18 mouse cellular contexts compared by ENCODE assay signal in the genomic region with DNA sequence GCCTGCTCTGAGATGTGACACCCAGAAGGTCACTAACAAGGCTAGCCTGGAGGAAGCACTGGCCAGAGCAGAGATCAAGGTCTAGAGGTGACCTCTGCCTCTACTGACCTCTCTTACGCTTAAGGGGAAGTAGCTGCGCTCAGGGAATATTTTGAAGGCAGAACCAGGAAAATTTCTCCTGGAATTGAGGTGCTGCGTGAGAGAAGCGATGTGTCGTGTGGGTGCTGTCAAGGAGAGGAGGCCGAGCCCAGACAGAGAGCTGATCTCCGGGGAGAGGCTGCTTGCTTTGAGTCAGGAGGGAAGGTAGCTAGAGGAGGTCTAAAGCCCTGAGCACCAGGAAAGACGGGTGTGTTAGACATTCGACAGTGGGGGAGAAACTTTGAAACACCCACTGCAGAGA.
"Had no signal": no experiment of that assay in that cellular context is flagged by ENCODE, and none has a peak within 500 bp of the region (broad histone marks: within the 10 kb centered on the region; RNA-seq: fewer than 3 reads in every experiment).

No protein-coding gene starts in this region.

- H3K9ac ChIP-seq: lung, embryonic 14.5 days; midbrain, embryonic 12.5 days; neural tube, embryonic 13.5 days; neural tube, embryonic 15.5 days had no signal

- H3K27ac ChIP-seq: midbrain, embryonic 10.5 days; midbrain, embryonic 12.5 days; neural tube, embryonic 13.5 days; neural tube, embryonic 15.5 days had no signal

- H3K36me3 ChIP-seq: midbrain, embryonic 10.5 days; midbrain, embryonic 12.5 days; neural tube, embryonic 13.5 days; neural tube, embryonic 15.5 days had no signal

- H3K9me3 ChIP-seq: midbrain, embryonic 10.5 days; midbrain, embryonic 12.5 days; neural tube, embryonic 13.5 days; neural tube, embryonic 15.5 days had no signal

- H3K4me3 ChIP-seq: midbrain, embryonic 10.5 days; midbrain, embryonic 12.5 days; myocyte; neural tube, embryonic 13.5 days; neural tube, embryonic 15.5 days had no signal

- H3K4me2 ChIP-seq: lung, embryonic 14.5 days; midbrain, embryonic 12.5 days; neural tube, embryonic 13.5 days; neural tube, embryonic 15.5 days had no signal

- H3K27me3 ChIP-seq: neural tube, embryonic 13.5 days; neural tube, embryonic 15.5 days had no signal

- ATAC-seq: midbrain, embryonic 16.5 days had no signal

- DNase-seq: lung, embryonic 14.5 days; lung, postnatal 10 days; lung, postnatal 4 days; midbrain, embryonic 14.5 days; retina, postnatal 1 day; right cerebral cortex, adult 18-20 months; right cerebral cortex, postnatal 25 days; right cerebral cortex, postnatal 4 days; spleen, adult 18-20 months; thymus, adult 18-20 months; thymus, postnatal 14 days; thymus, postnatal 36 days had no signal
